Comparison of ENCODE assay signal across 8 mouse cellular contexts in genomic region chrX:73717667-73718066, GRCm38 (mm10). TPM values are rescaled to one million over a fixed set of nuclear protein-coding genes. Genes with fewer than 3 reads are reported as not detected.
DNase-seq lines count a peak whose midpoint lies in the region; ATAC-seq and TF ChIP-seq lines count a peak whose summit lies in the region.

No protein-coding gene starts in this region.

- 74% methylated on average over 11 of the region's 11 CpGs for WGBS in forebrain, embryonic 11.5 days
- 36% methylated on average over 11 of the region's 11 CpGs for WGBS in liver, adult 2 months

- TF ChIP-seq POLR2A in liver, adult 2 months (IDR thresholded peaks at IDR 0.05; ENCODE audit: extremely low read depth, insufficient read depth, low read length): no peak
- no peak for TF ChIP-seq POLR2A in myocyte (IDR thresholded peaks at IDR 0.05; ENCODE audit: insufficient read length, low read depth)

- no peak for TF ChIP-seq CTCF in liver, adult 2 months (IDR thresholded peaks at IDR 0.05; ENCODE audit: low read depth, low read length)

- H3K27me3 ChIP-seq in forebrain, embryonic 11.5 days (ENCODE audit: control insufficient read depth, insufficient read depth, low read length): no peaks in the 10 kb centered on the region; the same call in 1 of the 2 replicates
- no peaks in the 10 kb centered on the region for H3K27me3 ChIP-seq in liver, adult 2 months (ENCODE audit: control insufficient read depth, insufficient read depth, low read length)
- no peaks in the 10 kb centered on the region for H3K27me3 ChIP-seq in myocyte (ENCODE audit: control insufficient read depth, insufficient read depth, insufficient read length)

- H3K9ac ChIP-seq in forebrain, embryonic 11.5 days (ENCODE audit: low read length): no peak overlapping the region
- peak overlapping the region; percentile 67 for H3K9ac ChIP-seq in liver, adult 2 months (ENCODE audit: low read depth, low read length)

- no peak for ATAC-seq in forebrain, embryonic 11.5 days (replicated peaks; ENCODE audit: low FRiP score)

- H3K27ac ChIP-seq in forebrain, embryonic 11.5 days (ENCODE audit: low read depth, low read length): no peak overlapping the region
- peak overlapping the region; percentile 83 for H3K27ac ChIP-seq in liver, adult 2 months (replicated peaks; ENCODE audit: insufficient read depth, low read depth, low read length)

- peak; percentile 6 for DNase-seq in urinary bladder, postnatal 14 days (ENCODE audit: low spot score)
- no peak for DNase-seq in urinary bladder, postnatal 10 days (ENCODE audit: low spot score)
- DNase-seq in forebrain, embryonic 11.5 days (ENCODE audit: low spot score): no peak
- DNase-seq in heart, postnatal 25 days (ENCODE audit: low spot score): peak; percentile 11
- DNase-seq in liver, adult 2 months (ENCODE audit: extremely low read depth, low read depth, low spot score): peak; percentile 21
- DNase-seq in thymus, postnatal 36 days: peak; percentile 39 to 54
- DNase-seq in embryo, embryonic 10.5 days (ENCODE audit: low spot score): no peak

- intact Hi-C loops in heart, postnatal 25 days (cut with DNase I): loop anchor here (5.0 kb wide), 1 partner anchor 70 kb away; the partner anchor contains the start of genes Idh3g and Ssr4

- H3K9me3 ChIP-seq in forebrain, embryonic 11.5 days (ENCODE audit: control insufficient read depth, low read length): no peaks in the 10 kb centered on the region

- peak overlapping the region; percentile 57; the same call in 1 of the 2 replicates for H3K4me2 ChIP-seq in forebrain, embryonic 11.5 days (ENCODE audit: low read depth, low read length, severe bottlenecking)
- peak overlapping the region; percentile 79 for H3K4me2 ChIP-seq in myocyte (ENCODE audit: low read depth)

- no peak overlapping the region for H3K4me3 ChIP-seq in forebrain, embryonic 11.5 days (ENCODE audit: low read depth, low read length)
- peak overlapping the region; percentile 67 for H3K4me3 ChIP-seq in liver, adult 2 months (ENCODE audit: insufficient read depth, low read depth, low read length)
- peak overlapping the region; percentile 51 for H3K4me3 ChIP-seq in myocyte

- H3K36me3 ChIP-seq in forebrain, embryonic 11.5 days (ENCODE audit: control insufficient read depth, insufficient read depth, low read length): no peaks in the 10 kb centered on the region
- peaks cover 11% of the 10 kb centered on the region; the same call in 1 of the 2 replicates for H3K36me3 ChIP-seq in liver, adult 2 months (ENCODE audit: control insufficient read depth, insufficient read depth, low read length)
- peaks cover 4% of the 10 kb centered on the region for H3K36me3 ChIP-seq in myocyte (ENCODE audit: control insufficient read depth, insufficient read depth)

- no peak overlapping the region for H3ac ChIP-seq in myocyte (ENCODE audit: control insufficient read depth, insufficient read length)

- peaks cover 2% of the 10 kb centered on the region; the same call in 1 of the 2 replicates for H3K4me1 ChIP-seq in forebrain, embryonic 11.5 days (replicated peaks; ENCODE audit: control insufficient read depth, insufficient read depth, low read length)
- H3K4me1 ChIP-seq in liver, adult 2 months (ENCODE audit: control insufficient read depth, insufficient read depth, low read length): peaks cover 14% of the 10 kb centered on the region

- H3K79me2 ChIP-seq in liver, adult 2 months (ENCODE audit: control insufficient read depth, insufficient read depth, low read length): no peaks in the 10 kb centered on the region
- peaks cover 12% of the 10 kb centered on the region for H3K79me2 ChIP-seq in myocyte (ENCODE audit: control insufficient read depth, insufficient read depth)

TF ChIP-seq in myocyte, 11 proteins besides CTCF, POLR2A, EP300 and RAD21:
- TF ChIP-seq SRF (IDR thresholded peaks at IDR 0.05; ENCODE audit: control insufficient read depth, insufficient read length, low read depth) (no peak), POLR2AphosphoS2 (IDR thresholded peaks at IDR 0.05; ENCODE audit: insufficient read length, low read depth) (no peak), REST (IDR thresholded peaks at IDR 0.05; ENCODE audit: insufficient read depth, insufficient read length) (no peak), TCF3 (IDR thresholded peaks at IDR 0.05; ENCODE audit: insufficient read length, low read depth) (no peak), MAX (IDR thresholded peaks at IDR 0.05; ENCODE audit: low read depth) (no peak), CEBPB (IDR thresholded peaks at IDR 0.05; ENCODE audit: insufficient read depth, poor library complexity, severe bottlenecking) (no peak), MYOD1 (IDR thresholded peaks at IDR 0.05; ENCODE audit: control insufficient read depth in 1 of 3, insufficient read length in 2 of 3, low read depth in 2 of 3) (no peak), E2F4 (IDR thresholded peaks at IDR 0.05; ENCODE audit: insufficient read depth) (no peak), TCF12 (IDR thresholded peaks at IDR 0.05; ENCODE audit: insufficient read depth, poor library complexity, severe bottlenecking) (no peak), USF1 (IDR thresholded peaks at IDR 0.05; ENCODE audit: low read depth) (no peak), MYOG (IDR thresholded peaks at IDR 0.05; ENCODE audit: control insufficient read depth in 1 of 3, insufficient read depth in 1 of 3, insufficient read length in 2 of 3, low read depth in 2 of 3) (no peak)

RNA-seq across cellular contexts. Expression of gene Abcd1, which starts 1.3 kb away (rescaled TPM):
- polyA plus RNA-seq in forebrain, embryonic 11.5 days (2014; fragmentation: Nextera tagmentation; extraction: Ambion mirVana): 8.9 and 10.7 TPM in 2 replicates
- total RNA-seq in heart, postnatal 25 days (2021): 10 to 100 TPM; 29.1 to 30.6 TPM
- total RNA-seq in liver, adult 2 months (2014; rRNA removed): 8.6 and 9.3 TPM in 2 replicates
- polyA plus RNA-seq in liver, adult 2 months (2012; rRNA removed): 24.3 and 26.2 TPM in 2 replicates
- polyA plus RNA-seq in myocyte (2012; fragmentation: generic; extraction: Trizol): 14.9 TPM

RNA-seq across cellular contexts. Expression of gene Bcap31, which starts 1.7 kb away (rescaled TPM):
- polyA plus RNA-seq in forebrain, embryonic 11.5 days (2014; fragmentation: Nextera tagmentation; extraction: Ambion mirVana): 128 and 135 TPM in 2 replicates
- total RNA-seq in heart, postnatal 25 days (2021): 10 to 100 TPM; 76.5 to 81.9 TPM
- total RNA-seq in liver, adult 2 months (2014; rRNA removed): 154 and 168 TPM in 2 replicates
- 69.8 and 85.5 TPM in 2 replicates for polyA plus RNA-seq in liver, adult 2 months (2012; rRNA removed)
- 255 TPM for polyA plus RNA-seq in myocyte (2012; fragmentation: generic; extraction: Trizol)

RNA-seq across cellular contexts. Expression of gene Plxnb3, which starts 39.2 kb away (rescaled TPM):
- polyA plus RNA-seq in forebrain, embryonic 11.5 days (2014; fragmentation: Nextera tagmentation; extraction: Ambion mirVana): 0.07 and 0.11 TPM in 2 replicates
- 1 to 10 TPM; 1.6 to 1.7 TPM for total RNA-seq in heart, postnatal 25 days (2021)
- total RNA-seq in liver, adult 2 months (2014; rRNA removed): 0.07 and 0.09 TPM in 2 replicates
- polyA plus RNA-seq in liver, adult 2 months (2012; rRNA removed): 0.15 and 0.20 TPM in 2 replicates
- 0.66 TPM for polyA plus RNA-seq in myocyte (2012; fragmentation: generic; extraction: Trizol)

RNA-seq across cellular contexts. Expression of gene Slc6a8, which starts 44.7 kb away (rescaled TPM):
- 7.5 and 9.0 TPM in 2 replicates for polyA plus RNA-seq in forebrain, embryonic 11.5 days (2014; fragmentation: Nextera tagmentation; extraction: Ambion mirVana)
- 100 to 1,000 TPM; 123 to 125 TPM for total RNA-seq in heart, postnatal 25 days (2021)
- total RNA-seq in liver, adult 2 months (2014; rRNA removed): 1.0 and 2.6 TPM in 2 replicates
- polyA plus RNA-seq in liver, adult 2 months (2012; rRNA removed): 2.3 and 5.2 TPM in 2 replicates
- 56.3 TPM for polyA plus RNA-seq in myocyte (2012; fragmentation: generic; extraction: Trizol)

RNA-seq across cellular contexts. Expression of gene Srpk3, which starts 56.5 kb away (rescaled TPM):
- polyA plus RNA-seq in forebrain, embryonic 11.5 days (2014; fragmentation: Nextera tagmentation; extraction: Ambion mirVana): 1.1 and 1.8 TPM in 2 replicates
- total RNA-seq in heart, postnatal 25 days (2021): 10 to 100 TPM; 29.5 to 32.8 TPM
- total RNA-seq in liver, adult 2 months (2014; rRNA removed): 0.27 TPM in 1 of 2 replicates, not detected in the other
- 0.16 and 0.72 TPM in 2 replicates for polyA plus RNA-seq in liver, adult 2 months (2012; rRNA removed)
- polyA plus RNA-seq in myocyte (2012; fragmentation: generic; extraction: Trizol): 16.9 TPM

Comparison
In these comparisons a context has a peak if more than half of its experiments do, and no peak if none do; other contexts are left out.
1. DNase-seq: peak in urinary bladder, postnatal 14 days (single experiment), heart, postnatal 25 days (single experiment), liver, adult 2 months (single experiment) and thymus, postnatal 36 days (2 of 2); none in urinary bladder, postnatal 10 days (single experiment), forebrain, embryonic 11.5 days (single experiment) and embryo, embryonic 10.5 days (single experiment).